Mouse (Mus musculus): ENCODE measurements around the gene Mkrn2. TPM values are rescaled to one million over a fixed set of nuclear protein-coding genes. Genes with fewer than 3 reads are reported as not detected.
A peak's percentile ranks its signal among the peaks of the same experiment; 100 is the strongest.

Mkrn2 gene
- total RNA-seq (2014; rRNA removed) (25.4 and 28.2 TPM in 2 replicates), polyA plus RNA-seq (2015; fragmentation: Nextera tagmentation; extraction: Ambion mirVana) (43.7 and 46.0 TPM in 2 replicates)

DNA sequence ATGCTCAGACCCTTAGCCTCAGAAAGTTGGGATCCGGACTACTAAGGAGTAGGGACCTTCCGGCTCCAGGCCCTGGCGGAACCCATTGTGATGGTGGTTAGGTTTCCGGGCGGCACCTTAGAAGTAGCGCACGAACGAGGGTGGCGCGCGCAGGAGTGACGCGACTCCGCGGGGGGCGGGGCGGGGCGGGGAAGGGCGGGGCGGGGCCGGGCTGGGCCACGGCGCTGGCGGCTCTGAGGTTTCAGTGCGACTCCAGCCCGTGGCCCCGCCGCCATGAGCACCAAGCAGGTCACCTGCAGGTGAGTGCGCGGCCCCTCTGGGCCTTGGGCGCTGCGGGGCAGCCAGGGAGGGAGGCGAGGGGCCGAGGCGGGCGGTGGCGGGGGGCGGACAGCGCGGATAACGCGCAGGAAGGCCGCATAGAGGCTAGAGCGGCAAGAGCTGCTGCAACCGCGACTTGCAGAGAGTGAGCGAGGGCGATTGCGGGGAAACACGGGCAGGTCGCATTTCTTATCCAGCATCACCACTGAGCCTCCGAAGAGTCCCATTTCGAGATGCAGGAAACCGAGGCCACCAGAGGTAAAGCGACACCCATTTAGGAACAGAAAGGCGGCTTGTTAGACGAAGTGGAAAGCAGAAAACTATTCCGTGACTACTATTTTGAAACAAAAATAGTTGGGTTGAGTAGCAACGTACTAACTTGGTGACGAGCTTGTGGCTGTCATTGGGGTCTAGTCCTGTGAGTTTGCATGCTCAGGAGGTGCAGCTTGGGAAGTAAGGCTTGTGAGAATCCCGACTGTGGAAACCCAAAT, at the start of gene Mkrn2:
Gene Mkrn2 (plus strand): TSS at position 188 of the 809 bp plus-strand sequence.
- Histone ChIP-seq H3K27ac (ENCODE audit: low read depth, low read length) (peak within 1 kb of the TSS; percentile 90), H3K9me3 (ENCODE audit: low read length) (no peaks in the 10 kb centered on the region), H3K4me1 (ENCODE audit: insufficient read depth) (no peaks in the 10 kb centered on the region), H3K36me3 (ENCODE audit: insufficient read depth) (0 out of 2 replicates have a peak, but pooled peaks cover 4% of the 10 kb centered on the region), H3K4me3 (ENCODE audit: low read depth, low read length) (peak within 1 kb of the TSS; percentile 86), H3K27me3 (ENCODE audit: insufficient read depth, low read length) (no peaks in the 10 kb centered on the region), H3K4me2 (ENCODE audit: low read depth) (peak within 1 kb of the TSS; percentile 66), H3K9ac (peak within 1 kb of the TSS; percentile 83)
- WGBS = under 1% methylated on average over 56 of the region's 61 CpGs
- ATAC-seq (peak; percentile 97), DNase-seq (peak; percentile 94)
- TF ChIP-seq CTCF (IDR thresholded peaks at IDR 0.05; ENCODE audit: low read depth) = no peak

DNA sequence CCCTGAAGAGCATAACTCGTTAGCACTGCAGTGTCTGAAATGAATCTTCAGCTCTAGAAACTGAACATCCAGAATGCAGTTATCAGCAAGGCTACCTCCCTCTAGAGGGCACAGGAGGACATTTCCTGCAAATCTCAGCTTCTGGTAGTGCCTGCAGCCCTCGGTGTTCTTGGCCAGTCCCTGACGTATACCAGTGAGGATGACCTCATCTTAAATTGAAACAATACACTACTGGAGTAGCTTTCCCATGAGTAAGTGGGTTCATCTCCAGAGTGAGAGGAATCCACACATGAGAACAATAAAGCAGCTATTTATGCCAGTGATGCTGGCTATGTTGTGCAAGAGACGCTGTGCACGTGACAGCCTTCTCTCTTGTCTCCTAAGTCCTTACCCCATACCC, 46.2 kb upstream of the Mkrn2 start:
- peak; percentile 50 for TF ChIP-seq CTCF (IDR thresholded peaks at IDR 0.05; ENCODE audit: low read depth)

GRCm38 (mm10) chr6:115558176-115558575, 43.5 kb upstream of the Mkrn2 start:
- no peaks in the 10 kb centered on the region for H3K27me3 ChIP-seq (ENCODE audit: insufficient read depth, low read length)
- no peak overlapping the region for H3K9ac ChIP-seq
- no peaks in the 10 kb centered on the region for H3K9me3 ChIP-seq (ENCODE audit: low read length)
- DNase-seq = no peak
- no peak for TF ChIP-seq CTCF (IDR thresholded peaks at IDR 0.05; ENCODE audit: low read depth)
- H3K4me3 ChIP-seq (ENCODE audit: low read depth, low read length) = no peak overlapping the region
- no peaks in the 10 kb centered on the region for H3K4me1 ChIP-seq (ENCODE audit: insufficient read depth)
- 92% methylated on average over 2 of the region's 2 CpGs for WGBS
- no peak for ATAC-seq
- H3K4me2 ChIP-seq (ENCODE audit: low read depth) = no peak overlapping the region
- H3K36me3 ChIP-seq (ENCODE audit: insufficient read depth) = peaks cover 61% of the 10 kb centered on the region
- no peak overlapping the region for H3K27ac ChIP-seq (ENCODE audit: low read depth, low read length)

More for the DNA sequence above, 46.2 kb upstream of the Mkrn2 start:
- no peak overlapping the region for H3K9ac ChIP-seq
- ATAC-seq = no peak
- no peaks in the 10 kb centered on the region for H3K4me1 ChIP-seq (ENCODE audit: insufficient read depth)
- H3K4me3 ChIP-seq (ENCODE audit: low read depth, low read length) = no peak overlapping the region
- DNase-seq = no peak
- H3K4me2 ChIP-seq (ENCODE audit: low read depth) = no peak overlapping the region
- H3K36me3 ChIP-seq (ENCODE audit: insufficient read depth) = peaks cover 67% of the 10 kb centered on the region
- 72% methylated on average over 5 of the region's 5 CpGs for WGBS
- H3K9me3 ChIP-seq (ENCODE audit: low read length) = no peaks in the 10 kb centered on the region
- H3K27ac ChIP-seq (ENCODE audit: low read depth, low read length) = no peak overlapping the region
- no peaks in the 10 kb centered on the region for H3K27me3 ChIP-seq (ENCODE audit: insufficient read depth, low read length)

- no peak for TF ChIP-seq CTCF (IDR thresholded peaks at IDR 0.05; ENCODE audit: low read depth)
- H3K36me3 ChIP-seq (ENCODE audit: insufficient read depth) = peaks cover 55% of the 10 kb centered on the region
- H3K4me2 ChIP-seq (ENCODE audit: low read depth) = no peak overlapping the region
- 82% methylated on average over 21 of the region's 21 CpGs for WGBS
- H3K9ac ChIP-seq = no peak overlapping the region
- H3K4me1 ChIP-seq (ENCODE audit: insufficient read depth) = no peaks in the 10 kb centered on the region
- no peak overlapping the region for H3K4me3 ChIP-seq (ENCODE audit: low read depth, low read length)
- H3K27ac ChIP-seq (ENCODE audit: low read depth, low read length) = no peak overlapping the region
- H3K27me3 ChIP-seq (ENCODE audit: insufficient read depth, low read length) = no peaks in the 10 kb centered on the region
- H3K9me3 ChIP-seq (ENCODE audit: low read length) = no peaks in the 10 kb centered on the region
- no peak for DNase-seq
- no peak for ATAC-seq
Measured at GRCm38 (mm10) chr6:115559651-115560632, 41.8 kb upstream of the Mkrn2 start.

DNA sequence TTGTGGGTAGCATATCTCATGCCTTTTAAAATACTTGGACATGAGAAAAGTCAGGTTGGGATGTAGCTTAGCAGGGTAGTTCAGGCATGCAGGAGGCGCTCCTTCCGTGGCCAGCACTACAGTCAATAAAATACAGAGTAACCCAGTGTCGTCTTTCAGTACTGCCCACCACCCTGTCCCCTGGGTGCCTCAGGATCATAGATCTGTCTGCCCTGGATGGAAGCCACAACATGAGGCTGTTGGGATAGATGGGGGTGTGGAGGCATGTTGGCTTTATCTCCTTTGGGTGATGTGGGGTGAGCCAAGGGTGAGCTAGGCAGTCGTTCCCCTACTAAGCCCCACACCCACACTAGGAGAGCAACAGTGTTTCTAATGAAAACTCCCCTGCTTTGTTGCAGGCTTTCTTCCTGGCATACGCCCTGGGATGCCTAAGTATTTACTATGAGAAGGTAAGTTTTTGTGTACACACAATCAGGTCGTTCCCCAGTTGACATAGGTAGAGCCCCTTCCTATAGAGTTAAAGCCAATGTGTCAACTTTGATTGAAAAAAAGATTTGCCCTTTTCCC, 36.1 kb upstream of the Mkrn2 start:
- H3K27me3 ChIP-seq (ENCODE audit: insufficient read depth, low read length) = no peaks in the 10 kb centered on the region
- H3K4me2 ChIP-seq (ENCODE audit: low read depth) = no peak overlapping the region
- no peak for TF ChIP-seq CTCF (IDR thresholded peaks at IDR 0.05; ENCODE audit: low read depth)
- DNase-seq (no peak), ATAC-seq (no peak)
- 96% methylated on average over 6 of the region's 6 CpGs for WGBS
- no peak overlapping the region for H3K27ac ChIP-seq (ENCODE audit: low read depth, low read length)
- no peaks in the 10 kb centered on the region for H3K9me3 ChIP-seq (ENCODE audit: low read length)
- H3K9ac ChIP-seq = no peak overlapping the region
- no peak overlapping the region for H3K4me3 ChIP-seq (ENCODE audit: low read depth, low read length)
- peaks cover 68% of the 10 kb centered on the region for H3K36me3 ChIP-seq (ENCODE audit: insufficient read depth)
- no peaks in the 10 kb centered on the region for H3K4me1 ChIP-seq (ENCODE audit: insufficient read depth)

- 86% methylated on average over 7 of the region's 7 CpGs for WGBS
- no peak overlapping the region for H3K9ac ChIP-seq
- ATAC-seq (no peak), DNase-seq (no peak)
- TF ChIP-seq CTCF (IDR thresholded peaks at IDR 0.05; ENCODE audit: low read depth) = no peak
- H3K4me1 ChIP-seq (ENCODE audit: insufficient read depth) = no peaks in the 10 kb centered on the region
- peaks cover 81% of the 10 kb centered on the region for H3K36me3 ChIP-seq (ENCODE audit: insufficient read depth)
- H3K4me2 ChIP-seq (ENCODE audit: low read depth) = no peak overlapping the region
- no peaks in the 10 kb centered on the region for H3K27me3 ChIP-seq (ENCODE audit: insufficient read depth, low read length)
- no peak overlapping the region for H3K4me3 ChIP-seq (ENCODE audit: low read depth, low read length)
- H3K27ac ChIP-seq (ENCODE audit: low read depth, low read length) = no peak overlapping the region
- no peaks in the 10 kb centered on the region for H3K9me3 ChIP-seq (ENCODE audit: low read length)
Measured at GRCm38 (mm10) chr6:115574171-115574570, 27.5 kb upstream of the Mkrn2 start.
